Mouse (Mus musculus): ENCODE data around the gene Szt2. TPM values are rescaled to one million over a fixed set of nuclear protein-coding genes. Genes with fewer than 3 reads are reported as not detected.

Szt2 gene
- 8.0 and 10.0 TPM in 2 replicates for polyA plus RNA-seq (2014; fragmentation: Nextera tagmentation; extraction: Ambion mirVana)

GRCm38 (mm10) chr4:118409142-118409900 is at the start of gene Szt2, which contains the start of gene Med8:
Gene Szt2 (minus strand): TSS chr4:118409273.
Gene Med8 (plus strand): TSS chr4:118409337.
- no peaks in the 10 kb centered on the region for H3K27me3 ChIP-seq (replicated peaks; ENCODE audit: control insufficient read depth, insufficient read depth, low read length)
- H3K9me3 ChIP-seq (replicated peaks; ENCODE audit: control insufficient read depth, low read length) = no peaks in the 10 kb centered on the region
- ATAC-seq = peak; percentile 96
- H3K4me3 ChIP-seq (ENCODE audit: low read depth, low read length) = peak within 1 kb of the TSS; percentile 95
- 0 out of 2 replicates have a peak within 1 kb of the TSS, but pooled peaks have one; percentile 1 for H3K27ac ChIP-seq (ENCODE audit: low read depth, low read length)
- H3K4me2 ChIP-seq (ENCODE audit: low read length) = peak within 1 kb of the TSS; percentile 89
- H3K4me1 ChIP-seq (ENCODE audit: control insufficient read depth, insufficient read depth, low read length) = peaks cover 12% of the 10 kb centered on the region
- H3K36me3 ChIP-seq (ENCODE audit: control insufficient read depth, insufficient read depth, low read length) = peaks cover 39% of the 10 kb centered on the region
- H3K9ac ChIP-seq (ENCODE audit: low read length) = peak within 1 kb of the TSS; percentile 92
- DNase-seq (ENCODE audit: low spot score) = peak; percentile 95
- under 1% methylated on average over 52 of the region's 53 CpGs for WGBS

GRCm38 (mm10) chr4:118457345-118457975 is 48.4 kb upstream of the Szt2 start, which contains the start of gene Mpl:
Gene Mpl (minus strand): TSS chr4:118457513.
- H3K4me2 ChIP-seq (ENCODE audit: low read length) = no peak within 1 kb of the TSS
- no peak within 1 kb of the TSS for H3K9ac ChIP-seq (ENCODE audit: low read length)
- H3K27ac ChIP-seq (ENCODE audit: low read depth, low read length) = no peak within 1 kb of the TSS
- no peaks in the 10 kb centered on the region for H3K9me3 ChIP-seq (replicated peaks; ENCODE audit: control insufficient read depth, low read length)
- no peak within 1 kb of the TSS for H3K4me3 ChIP-seq (ENCODE audit: low read depth, low read length)
- 70% methylated on average over 9 of the region's 9 CpGs for WGBS
- no peaks in the 10 kb centered on the region for H3K4me1 ChIP-seq (ENCODE audit: control insufficient read depth, insufficient read depth, low read length)
- no peaks in the 10 kb centered on the region for H3K36me3 ChIP-seq (ENCODE audit: control insufficient read depth, insufficient read depth, low read length)
- DNase-seq (ENCODE audit: low spot score) (no peak), ATAC-seq (no peak)
- H3K27me3 ChIP-seq (replicated peaks; ENCODE audit: control insufficient read depth, insufficient read depth, low read length) = no peaks in the 10 kb centered on the region

GRCm38 (mm10) chr4:118446415-118447153 is 37.5 kb upstream of the Szt2 start:
- Histone ChIP-seq H3K9ac (ENCODE audit: low read length) (peak overlapping the region; percentile 52; the same call in 1 of the 2 replicates), H3K27ac (ENCODE audit: low read depth, low read length) (no peak overlapping the region), H3K4me3 (ENCODE audit: low read depth, low read length) (peak overlapping the region; percentile 31), H3K4me2 (ENCODE audit: low read length) (peak overlapping the region; percentile 62), H3K4me1 (ENCODE audit: control insufficient read depth, insufficient read depth, low read length) (peaks cover 5% of the 10 kb centered on the region; the same call in 1 of the 2 replicates), H3K36me3 (ENCODE audit: control insufficient read depth, insufficient read depth, low read length) (no peaks in the 10 kb centered on the region), H3K9me3 (replicated peaks; ENCODE audit: control insufficient read depth, low read length) (no peaks in the 10 kb centered on the region), H3K27me3 (replicated peaks; ENCODE audit: control insufficient read depth, insufficient read depth, low read length) (no peaks in the 10 kb centered on the region)
- WGBS = 27% methylated on average over 24 of the region's 24 CpGs
- DNase-seq (ENCODE audit: low spot score) (peak; percentile 23), ATAC-seq (no peak)

GRCm38 (mm10) chr4:118445781-118446414 is 36.8 kb upstream of the Szt2 start:
- H3K36me3 ChIP-seq (ENCODE audit: control insufficient read depth, insufficient read depth, low read length) = no peaks in the 10 kb centered on the region
- no peaks in the 10 kb centered on the region for H3K9me3 ChIP-seq (replicated peaks; ENCODE audit: control insufficient read depth, low read length)
- peak overlapping the region; percentile 62 for H3K4me2 ChIP-seq (ENCODE audit: low read length)
- H3K9ac ChIP-seq (ENCODE audit: low read length) = peak overlapping the region; percentile 52; the same call in 1 of the 2 replicates
- H3K27ac ChIP-seq (ENCODE audit: low read depth, low read length) = no peak overlapping the region; the same call in 1 of the 2 replicates
- peak; percentile 21 for DNase-seq (ENCODE audit: low spot score)
- peak overlapping the region; percentile 31 for H3K4me3 ChIP-seq (ENCODE audit: low read depth, low read length)
- no peaks in the 10 kb centered on the region for H3K27me3 ChIP-seq (replicated peaks; ENCODE audit: control insufficient read depth, insufficient read depth, low read length)
- peaks cover 5% of the 10 kb centered on the region; the same call in 1 of the 2 replicates for H3K4me1 ChIP-seq (ENCODE audit: control insufficient read depth, insufficient read depth, low read length)
- ATAC-seq = peak; percentile 72
- 22% methylated on average over 18 of the region's 18 CpGs for WGBS

- WGBS = 81% methylated on average over 10 of the region's 10 CpGs
- no peak overlapping the region for H3K4me2 ChIP-seq (ENCODE audit: low read length)
- no peak overlapping the region for H3K9ac ChIP-seq (ENCODE audit: low read length)
- H3K36me3 ChIP-seq (ENCODE audit: control insufficient read depth, insufficient read depth, low read length) = no peaks in the 10 kb centered on the region
- no peak for ATAC-seq
- no peak overlapping the region for H3K27ac ChIP-seq (ENCODE audit: low read depth, low read length)
- no peaks in the 10 kb centered on the region for H3K9me3 ChIP-seq (replicated peaks; ENCODE audit: control insufficient read depth, low read length)
- no peaks in the 10 kb centered on the region for H3K27me3 ChIP-seq (replicated peaks; ENCODE audit: control insufficient read depth, insufficient read depth, low read length)
- H3K4me3 ChIP-seq (ENCODE audit: low read depth, low read length) = no peak overlapping the region
- DNase-seq (ENCODE audit: low spot score) = no peak
- H3K4me1 ChIP-seq (ENCODE audit: control insufficient read depth, insufficient read depth, low read length) = peaks cover 5% of the 10 kb centered on the region; the same call in 1 of the 2 replicates
Measured at GRCm38 (mm10) chr4:118445088-118445487, 36.0 kb upstream of the Szt2 start.

GRCm38 (mm10) chr4:118437829-118438253 is 28.8 kb upstream of the Szt2 start:
- 8% methylated on average over 12 of the region's 12 CpGs for WGBS
- DNase-seq (ENCODE audit: low spot score) = peak; percentile 42
- H3K4me3 ChIP-seq (ENCODE audit: low read depth, low read length) = peak overlapping the region; percentile 62
- peak overlapping the region; percentile 70 for H3K27ac ChIP-seq (ENCODE audit: low read depth, low read length)
- H3K4me2 ChIP-seq (ENCODE audit: low read length) = peak overlapping the region; percentile 93
- no peaks in the 10 kb centered on the region for H3K9me3 ChIP-seq (replicated peaks; ENCODE audit: control insufficient read depth, low read length)
- peaks cover 9% of the 10 kb centered on the region for H3K36me3 ChIP-seq (ENCODE audit: control insufficient read depth, insufficient read depth, low read length)
- H3K27me3 ChIP-seq (replicated peaks; ENCODE audit: control insufficient read depth, insufficient read depth, low read length) = no peaks in the 10 kb centered on the region
- peak overlapping the region; percentile 60 for H3K9ac ChIP-seq (ENCODE audit: low read length)
- peaks cover 20% of the 10 kb centered on the region for H3K4me1 ChIP-seq (ENCODE audit: control insufficient read depth, insufficient read depth, low read length)
- 0 out of 2 replicates have a peak, but pooled peaks have one; percentile 13 for ATAC-seq

GRCm38 (mm10) chr4:118436820-118437603 is 27.9 kb upstream of the Szt2 start, which contains the start of gene Cdc20:
Gene Cdc20 (minus strand): TSS chr4:118437352.
- H3K4me1 ChIP-seq (ENCODE audit: control insufficient read depth, insufficient read depth, low read length) = peaks cover 20% of the 10 kb centered on the region
- H3K36me3 ChIP-seq (ENCODE audit: control insufficient read depth, insufficient read depth, low read length) = peaks cover 17% of the 10 kb centered on the region
- peak within 1 kb of the TSS; percentile 62 for H3K4me3 ChIP-seq (ENCODE audit: low read depth, low read length)
- under 1% methylated on average over 67 of the region's 67 CpGs for WGBS
- H3K27ac ChIP-seq (ENCODE audit: low read depth, low read length) = peak within 1 kb of the TSS; percentile 70
- no peaks in the 10 kb centered on the region for H3K9me3 ChIP-seq (replicated peaks; ENCODE audit: control insufficient read depth, low read length)
- ATAC-seq (peak; percentile 98), DNase-seq (ENCODE audit: low spot score) (peak; percentile 98)
- peak within 1 kb of the TSS; percentile 74 for H3K9ac ChIP-seq (ENCODE audit: low read length)
- no peaks in the 10 kb centered on the region for H3K27me3 ChIP-seq (replicated peaks; ENCODE audit: control insufficient read depth, insufficient read depth, low read length)
- peak within 1 kb of the TSS; percentile 93 for H3K4me2 ChIP-seq (ENCODE audit: low read length)

All from forebrain, embryonic 14.5 days (tissue).